Mouse (Mus musculus): ENCODE measurements at regions not wholly inside any gene's neighbourhood (a gene's known extent, or its start where the extent isn't known, plus 50 kb on each side); places are given as distances from the start of the nearest gene placed in this dataset.

- no peak for TF ChIP-seq EP300 (IDR thresholded peaks at IDR 0.05; ENCODE audit: low read depth)
- TF ChIP-seq CTCF (IDR thresholded peaks at IDR 0.05; ENCODE audit: low read depth), result no peak
Observed at GRCm38 (mm10) chr2:114915025-114915690, 260.4 kb upstream of the Dph6 start.

Measured in heart, postnatal 0 days (tissue).